Mouse (Mus musculus): ENCODE data around the gene Wdr73.

The Wdr73 gene

DNA sequence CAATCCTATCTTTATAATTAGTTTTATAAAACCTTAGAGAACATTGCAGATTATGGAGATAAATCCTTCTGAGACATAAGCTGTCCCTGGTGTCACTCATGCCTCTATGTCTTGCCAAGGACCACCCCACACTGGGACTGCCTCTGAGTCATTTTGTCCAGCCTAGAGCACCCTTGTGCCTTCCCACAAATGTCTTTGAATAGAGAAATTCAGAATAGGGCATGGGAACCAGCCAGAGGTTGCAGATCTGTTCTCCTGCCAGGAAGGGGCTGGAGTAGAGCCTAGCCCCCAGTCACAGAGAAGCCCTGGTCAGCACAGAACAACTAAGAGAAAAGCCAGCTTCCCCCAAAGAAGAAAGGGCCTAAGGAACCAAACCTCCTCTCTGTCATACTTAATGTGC lies 45.8 kb downstream of the Wdr73 start:
- peak in 1 of 2 experiments; percentile 24 for DNase-seq (ENCODE audit: low spot score in 2 of 2)

DNA sequence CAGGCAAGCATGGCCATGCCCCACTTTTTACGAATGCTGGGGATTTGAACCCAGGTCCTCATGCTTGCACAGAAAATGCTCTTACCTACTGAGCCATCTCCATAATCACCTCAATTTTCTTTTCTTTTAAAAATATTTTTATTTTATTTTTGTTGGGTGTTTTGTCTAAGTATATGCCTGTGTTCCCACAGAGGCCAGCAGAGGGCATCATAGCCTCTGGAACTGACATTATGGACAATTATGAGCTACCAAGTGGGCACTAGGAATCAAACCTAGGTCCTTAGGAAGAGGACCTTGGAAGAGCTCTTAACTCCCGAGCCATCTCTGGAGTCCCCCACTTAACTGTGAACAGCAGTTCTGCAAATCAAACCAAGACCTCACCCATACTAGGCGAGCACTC lies 47.9 kb downstream of the Wdr73 start:
- DNase-seq (ENCODE audit: low spot score in 2 of 2): no peak

DNA sequence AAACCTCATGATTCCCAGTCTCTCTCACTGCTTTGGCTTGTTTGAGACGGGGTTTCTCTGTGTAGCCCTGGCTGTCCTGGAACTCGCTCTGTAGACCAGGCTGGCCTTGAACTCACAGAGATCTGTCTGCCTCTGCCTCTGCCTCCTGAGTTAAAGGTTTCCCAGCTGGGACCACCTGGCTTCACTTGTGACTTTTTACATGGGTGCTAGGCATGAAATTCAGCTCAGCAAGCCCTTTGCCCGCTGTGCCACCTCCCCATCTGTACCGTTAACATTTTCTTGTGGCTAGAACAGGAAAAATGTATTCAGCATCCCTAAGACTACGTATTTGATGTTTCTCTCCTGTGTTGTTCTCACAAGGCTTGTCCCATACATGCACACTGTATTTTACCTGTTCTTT lies 50.5 kb downstream of the Wdr73 start:
- no peak for DNase-seq (ENCODE audit: low spot score in 2 of 2)

DNA sequence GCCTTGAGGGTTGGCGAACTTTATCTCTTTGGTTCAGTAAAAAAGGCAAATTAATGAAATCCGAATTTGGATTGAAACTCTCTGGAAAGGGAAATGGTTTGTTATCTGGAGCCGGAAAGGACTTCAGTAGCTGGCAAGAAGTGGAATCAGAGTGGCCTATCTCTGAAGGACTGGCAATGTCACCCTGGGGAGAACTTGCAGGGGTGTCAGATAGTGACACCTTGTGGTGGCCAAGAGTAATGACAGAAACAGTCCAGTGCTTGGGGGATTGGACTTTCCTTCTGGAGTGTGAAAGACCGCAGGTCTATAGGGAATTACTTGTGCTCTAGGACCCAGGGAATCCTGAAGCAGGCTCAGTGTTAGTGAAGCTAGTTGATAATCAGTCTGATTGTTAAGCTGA lies 51.4 kb downstream of the Wdr73 start:
- peak in 1 of 2 experiments; percentile 29 for DNase-seq (ENCODE audit: low spot score in 2 of 2)

DNA sequence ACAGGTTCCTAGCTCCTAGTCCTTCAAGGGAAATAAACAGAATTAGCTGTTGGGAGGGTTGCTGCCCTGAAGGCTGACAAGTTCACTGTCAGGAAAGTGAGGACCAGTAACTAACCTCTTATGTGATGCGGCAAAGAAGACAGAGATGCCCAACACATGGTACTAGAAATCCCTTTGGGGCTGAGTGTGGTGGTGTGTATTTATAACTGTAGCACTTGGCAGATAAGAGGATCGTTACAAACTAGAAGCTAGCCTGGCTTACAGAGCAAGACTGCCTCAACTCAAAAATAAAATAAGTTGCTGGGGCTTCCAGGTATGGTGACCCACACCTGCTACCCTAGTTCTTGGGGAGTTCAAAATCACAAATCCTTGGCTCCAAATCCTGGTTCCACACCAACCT lies 51.8 kb downstream of the Wdr73 start:
- DNase-seq (ENCODE audit: low spot score in 2 of 2): no peak

DNA sequence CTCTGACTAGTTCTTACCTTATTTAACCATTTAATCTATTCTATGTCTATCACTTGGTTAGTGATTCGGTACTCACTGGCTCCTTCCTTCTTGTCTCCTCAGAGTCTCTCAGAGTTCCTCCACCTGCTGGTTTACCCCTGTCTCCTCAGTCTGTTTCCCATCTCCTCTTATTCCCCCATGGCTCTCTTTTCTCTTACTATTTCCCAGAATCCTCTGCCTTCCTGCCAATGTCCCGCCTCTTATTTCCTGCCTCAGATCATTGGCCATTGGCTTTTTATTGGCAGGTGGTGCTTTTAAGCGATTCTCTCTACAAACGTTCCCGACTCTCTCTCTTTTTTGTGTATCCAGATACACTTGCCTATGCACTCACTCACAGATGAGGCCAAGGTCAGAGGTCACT lies 54.4 kb downstream of the Wdr73 start:
- DNase-seq (ENCODE audit: low spot score in 2 of 2): no peak

DNA sequence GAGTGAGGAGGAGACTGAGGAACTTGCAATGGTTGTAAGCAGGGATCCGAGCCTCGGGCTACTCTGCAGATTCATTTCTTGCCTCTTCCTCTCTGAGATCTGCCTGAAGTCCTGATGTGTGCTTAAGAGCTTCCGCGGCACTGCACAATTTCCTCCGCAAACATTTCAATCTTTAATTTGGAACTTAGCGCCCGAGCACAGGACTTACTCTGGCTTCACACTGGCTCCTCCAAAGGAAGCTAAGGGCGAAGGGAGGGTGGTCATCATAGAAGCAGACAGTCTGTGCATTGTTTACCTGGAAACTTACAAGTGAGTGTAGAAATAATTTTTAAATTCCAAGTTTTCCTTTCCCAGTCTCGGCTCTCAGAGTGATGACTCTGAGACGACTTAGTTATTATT lies 54.8 kb downstream of the Wdr73 start:
- DNase-seq (ENCODE audit: low spot score in 2 of 2): no peak

DNA sequence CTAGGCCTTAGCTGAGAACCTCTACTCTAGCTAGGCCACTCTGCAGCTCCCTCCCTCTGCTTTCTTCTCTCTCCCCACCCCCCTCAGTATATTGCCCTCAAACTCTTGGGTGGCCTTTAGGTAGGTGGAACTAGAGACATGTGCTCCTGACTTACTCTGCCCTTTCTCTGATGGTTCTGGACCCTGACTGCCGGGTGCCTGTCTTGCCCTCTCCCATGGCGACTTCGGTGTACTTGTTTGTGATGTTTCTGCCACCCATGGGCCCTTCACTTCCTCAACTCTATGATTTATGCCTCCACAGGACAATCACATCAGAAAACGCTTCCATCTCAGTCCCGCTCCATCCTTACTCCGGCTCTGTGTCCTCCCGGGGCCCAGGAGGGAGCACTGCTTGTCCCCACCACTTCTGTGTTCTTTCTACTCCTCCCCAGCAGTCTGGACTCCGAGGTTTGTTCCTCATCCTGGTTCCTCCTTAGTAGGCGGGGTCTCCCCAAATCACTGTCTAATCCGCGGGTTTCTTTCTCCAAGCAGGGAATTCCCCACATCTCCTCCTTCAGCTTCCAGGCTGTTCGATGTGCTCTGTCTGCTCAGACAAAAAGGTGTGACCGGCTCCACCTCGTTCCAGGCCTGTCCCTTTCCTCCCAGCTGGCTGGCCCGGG lies 55.3 kb downstream of the Wdr73 start:
- DNase-seq (ENCODE audit: low spot score in 2 of 2): no peak

DNA sequence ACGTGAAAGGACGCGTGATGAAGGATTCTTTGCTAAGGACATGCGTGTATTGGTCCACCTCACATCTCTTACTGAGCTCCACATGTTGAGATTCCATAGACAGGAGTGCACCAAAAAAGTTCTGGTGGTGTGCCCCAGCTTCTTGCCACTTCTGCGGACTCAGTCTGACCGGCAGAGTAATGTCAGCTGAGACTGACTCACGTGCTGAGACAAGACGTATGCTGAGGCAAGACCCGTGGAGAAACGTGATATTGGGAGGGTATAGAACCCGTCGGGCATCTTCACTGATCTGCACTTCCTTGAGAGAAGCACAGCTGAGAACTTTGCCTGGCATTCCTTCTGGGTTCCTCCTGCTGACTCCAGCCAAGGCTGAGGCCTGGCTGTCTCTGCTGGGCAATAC lies 56.4 kb downstream of the Wdr73 start:
- DNase-seq (ENCODE audit: low spot score in 2 of 2): no peak

DNA sequence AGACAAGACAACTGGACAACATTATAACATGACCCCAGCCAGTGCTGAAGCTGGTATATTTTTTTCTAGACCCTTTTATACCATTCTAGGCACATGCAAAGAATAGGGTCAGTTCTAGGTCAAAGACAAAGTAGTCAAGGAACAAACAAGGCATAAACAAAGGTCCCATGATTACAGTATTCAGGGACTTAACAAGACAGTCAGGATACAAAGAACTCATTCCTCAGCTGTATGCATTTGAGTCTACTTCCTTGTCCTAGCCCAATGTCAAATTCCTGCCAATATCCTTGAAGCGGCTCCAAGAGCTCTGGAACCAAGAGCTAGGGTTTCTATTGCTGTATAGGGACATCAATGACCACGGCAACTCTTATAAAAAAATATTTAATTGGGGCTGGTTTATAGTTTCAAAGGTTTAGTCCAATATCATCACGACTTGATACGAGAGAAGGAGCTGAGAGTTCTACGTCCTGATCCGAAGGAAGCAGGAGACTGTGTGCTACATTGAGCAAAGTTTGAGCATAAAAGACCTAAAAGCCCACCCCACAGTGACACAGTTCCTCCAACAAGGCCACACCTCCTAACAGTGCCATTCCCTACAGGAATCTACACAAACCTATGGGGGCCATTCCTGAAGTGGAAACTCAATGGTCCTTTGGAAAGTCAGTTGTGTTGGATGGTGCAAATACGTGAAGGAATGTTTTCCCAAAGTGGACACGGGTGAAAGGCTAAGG lies 57.0 kb downstream of the Wdr73 start:
- DNase-seq (ENCODE audit: low spot score in 2 of 2): no peak

DNA sequence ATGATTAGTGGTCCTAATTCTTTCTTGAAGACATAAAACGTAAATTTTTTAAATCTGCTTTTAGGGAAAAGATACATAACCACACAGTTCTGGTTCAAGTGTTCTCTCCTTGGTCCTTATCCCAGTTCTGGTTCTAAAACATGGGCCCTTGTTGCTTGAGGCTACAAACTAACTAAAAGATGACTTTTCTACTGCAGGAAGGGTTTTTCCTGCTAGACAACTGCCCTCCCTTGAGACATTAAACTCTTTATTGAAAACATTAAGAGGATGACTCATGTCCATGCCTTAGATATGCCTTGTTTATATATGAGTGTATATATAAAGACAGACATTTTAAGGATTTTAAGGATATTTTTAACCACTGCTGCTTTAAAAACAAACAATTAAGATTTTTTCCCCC lies 57.9 kb downstream of the Wdr73 start:
- no peak for DNase-seq (ENCODE audit: low spot score in 2 of 2)

DNA sequence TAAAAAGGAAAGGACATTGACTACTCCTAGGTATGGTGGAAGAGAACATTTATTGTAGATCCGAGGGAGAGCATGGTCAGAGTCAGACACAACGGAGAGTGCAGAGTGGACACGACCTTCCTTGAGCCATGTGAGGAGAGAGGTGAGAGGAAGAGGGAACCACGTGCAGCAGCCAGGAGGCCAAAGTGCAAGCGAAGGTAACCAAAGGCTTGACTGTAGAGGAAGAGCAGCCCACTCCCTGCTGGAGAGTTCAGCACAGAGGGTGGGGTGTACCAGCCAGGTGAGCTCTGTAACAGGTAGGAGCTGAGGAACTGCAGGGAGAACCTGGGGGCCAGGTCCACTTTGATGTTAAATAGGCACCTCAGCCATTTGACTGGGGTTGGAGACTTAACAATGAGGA lies 58.9 kb downstream of the Wdr73 start:
- DNase-seq (ENCODE audit: low spot score in 2 of 2): no peak

DNA sequence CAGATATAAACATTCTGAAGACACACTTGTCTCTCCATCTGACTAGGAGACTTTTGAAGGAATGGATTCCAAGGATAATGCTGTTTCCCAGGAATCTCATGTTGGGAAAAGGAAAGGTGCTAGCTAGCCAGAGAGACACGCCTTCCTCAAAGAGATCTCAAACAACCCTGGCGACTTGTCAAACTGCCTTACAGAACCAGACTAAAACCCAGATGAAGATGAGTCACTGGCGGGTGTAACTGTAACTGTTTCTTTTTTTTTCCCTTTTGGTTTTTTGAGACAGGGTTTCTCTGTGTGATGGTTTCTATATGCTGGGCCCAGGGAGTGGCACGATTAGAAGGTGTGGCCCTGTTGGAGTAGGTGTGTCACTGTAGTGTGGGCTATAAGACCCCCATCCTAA lies 60.1 kb downstream of the Wdr73 start:
- DNase-seq (ENCODE audit: low spot score in 2 of 2): peak in 1 of 2 experiments; percentile 30

Measured in left cerebral cortex, adult 9 months (tissue).